Mouse (Mus musculus) MN1 (cell line): Measurements from ENCODE around the gene Lgals3.
A peak's percentile ranks its signal among the peaks of the same experiment; 100 is the strongest.

Experiments
- DNase-seq: peaks from one replicate; pipeline ENCODE4 v3.0.0-alpha.2; 2016; ENCODE audit warnings: low spot score

Lgals3 gene

DNA sequence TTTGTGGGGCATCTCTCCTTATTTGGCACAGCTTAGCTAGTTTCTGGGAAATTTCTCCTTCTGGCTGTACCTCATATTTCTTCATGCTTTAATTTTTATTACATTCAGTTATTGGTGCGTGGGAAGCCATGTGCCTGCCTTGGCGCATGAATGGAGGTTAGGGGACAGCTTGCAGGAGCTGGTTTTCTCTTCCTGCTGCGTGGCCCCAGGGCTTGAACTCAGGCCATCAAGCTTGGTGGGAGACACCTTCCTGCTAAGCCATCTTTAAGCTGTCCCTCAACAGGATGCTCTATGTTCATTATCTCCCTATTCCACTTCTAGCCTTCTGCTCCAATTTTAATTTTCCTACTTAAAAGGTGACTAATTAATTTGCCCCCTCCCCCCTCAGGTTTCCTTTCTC is 3.2 kb downstream of the Lgals3 start:
- no peak for DNase-seq

DNA sequence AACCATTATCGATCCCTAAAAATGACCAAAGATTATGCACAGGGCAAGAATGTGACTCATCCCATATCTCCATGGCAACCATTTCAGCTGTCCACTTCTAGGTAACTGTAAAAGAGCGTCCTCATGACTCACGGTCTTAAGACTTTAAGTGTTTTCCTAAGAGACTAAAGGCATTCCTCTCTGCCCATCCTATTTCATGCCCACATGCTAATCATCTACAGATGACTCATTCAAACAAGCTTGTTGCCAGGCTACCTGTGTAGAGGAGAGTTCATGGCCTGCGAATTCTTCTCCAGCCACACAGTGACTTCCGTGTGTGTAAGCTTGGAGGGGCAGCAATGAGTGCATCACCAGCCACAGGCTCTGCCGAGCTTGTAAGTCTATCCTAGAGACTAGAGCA is 4.1 kb downstream of the Lgals3 start:
- DNase-seq: peak; percentile 79

DNA sequence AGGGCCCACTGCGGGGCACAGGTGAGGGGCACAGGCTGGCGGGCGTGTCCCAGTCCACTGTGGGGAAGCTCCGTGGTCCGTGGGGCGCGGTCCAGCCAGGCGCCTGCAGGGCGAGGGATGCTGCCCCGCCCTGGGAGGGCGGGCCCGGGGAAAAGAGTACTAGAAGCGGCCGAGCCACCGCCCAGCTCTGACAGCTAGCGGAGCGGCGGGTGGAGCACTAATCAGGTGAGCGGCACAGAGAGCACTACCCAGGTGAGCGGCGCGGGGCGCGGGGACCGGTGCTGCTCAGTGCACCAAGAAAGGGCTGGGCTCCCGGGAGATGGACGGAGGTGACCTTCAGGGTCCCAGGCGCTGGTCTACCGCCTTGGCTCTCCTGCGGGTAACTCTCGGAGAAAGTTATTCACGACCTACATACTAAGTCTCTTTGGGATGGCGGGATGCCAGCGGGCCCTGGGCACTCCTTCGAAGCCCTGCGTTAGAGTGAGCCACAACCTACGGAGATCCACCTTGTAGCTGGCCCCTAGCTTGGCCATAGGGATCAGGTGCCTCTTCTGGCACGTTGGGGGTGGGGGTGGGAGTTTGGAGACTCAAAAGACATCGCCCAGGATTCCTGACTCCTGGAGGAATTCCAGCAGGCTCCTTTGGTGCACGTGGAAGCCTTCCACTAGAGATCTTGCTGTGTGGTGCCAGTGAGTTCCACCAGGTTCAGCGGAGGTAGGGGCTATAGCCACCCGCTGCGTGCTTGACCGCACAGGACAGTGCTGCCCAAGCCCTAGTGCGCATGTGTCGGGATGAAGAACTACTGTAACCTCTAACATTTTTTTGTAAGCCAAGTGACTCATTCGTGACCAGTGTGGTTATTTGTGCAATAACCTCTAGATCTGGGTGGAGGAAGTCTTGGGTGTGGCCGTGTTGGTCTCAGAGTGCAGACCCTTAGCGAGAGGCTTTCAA is 6.5 kb downstream of the Lgals3 start:
- DNase-seq: no peak

DNA sequence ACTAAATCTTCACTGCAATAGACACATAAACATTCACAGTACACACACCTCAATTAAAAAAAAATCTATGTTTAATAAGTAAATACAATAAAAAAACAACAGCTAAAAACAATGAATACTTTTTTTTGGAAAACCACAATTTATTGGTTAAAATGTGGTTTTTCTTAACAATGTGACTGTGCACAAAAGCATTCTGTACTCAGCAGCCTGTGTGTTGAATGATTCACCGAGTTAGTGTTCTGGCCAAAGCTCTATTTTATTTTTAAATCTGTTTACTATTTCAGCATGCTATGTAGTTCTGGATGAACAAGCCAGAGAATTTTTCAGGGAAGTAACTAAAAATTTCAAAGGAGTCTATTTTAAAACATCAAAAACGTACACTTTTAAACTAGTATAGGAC is 9.0 kb downstream of the Lgals3 start:
- DNase-seq: no peak

DNA sequence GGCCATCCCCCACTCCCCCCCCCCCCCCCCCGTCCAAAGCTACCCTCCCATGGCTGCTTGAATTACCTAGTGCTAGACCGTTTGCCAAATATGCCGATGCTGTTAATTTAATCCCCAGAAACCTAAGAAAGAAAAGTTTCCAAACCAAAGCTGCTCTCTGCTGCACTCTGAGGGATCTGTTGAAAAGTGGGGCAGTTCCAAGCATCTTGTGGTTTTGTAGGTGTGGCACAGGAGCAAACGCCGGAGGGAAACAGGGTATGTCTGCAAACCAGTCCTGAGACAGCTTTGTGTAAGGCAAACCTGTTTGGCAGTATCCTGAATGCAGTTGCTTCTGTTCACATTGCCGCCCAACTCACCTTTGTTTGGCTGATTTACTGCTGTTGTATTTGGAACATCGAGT is 10.8 kb downstream of the Lgals3 start:
- no peak for DNase-seq

DNA sequence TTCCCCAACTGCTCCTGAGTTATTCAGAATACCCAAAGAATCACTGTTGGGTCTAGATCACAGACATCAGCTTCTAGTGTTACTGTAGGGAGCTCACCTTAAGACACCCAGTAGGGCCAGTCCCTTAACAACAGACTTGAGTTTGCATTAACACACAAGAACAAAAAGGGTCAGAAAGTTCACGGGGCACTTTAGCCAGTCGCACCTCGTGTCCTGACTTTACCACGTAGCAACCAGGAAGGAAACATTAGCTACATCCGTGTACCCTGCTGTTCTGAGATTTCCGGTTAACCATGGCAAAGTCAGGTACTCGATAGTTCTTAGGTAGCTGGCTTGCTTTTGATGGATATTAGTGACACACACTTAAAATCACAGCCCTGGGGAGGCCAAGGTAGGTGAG is 16.4 kb downstream of the Lgals3 start:
- DNase-seq: no peak

DNA sequence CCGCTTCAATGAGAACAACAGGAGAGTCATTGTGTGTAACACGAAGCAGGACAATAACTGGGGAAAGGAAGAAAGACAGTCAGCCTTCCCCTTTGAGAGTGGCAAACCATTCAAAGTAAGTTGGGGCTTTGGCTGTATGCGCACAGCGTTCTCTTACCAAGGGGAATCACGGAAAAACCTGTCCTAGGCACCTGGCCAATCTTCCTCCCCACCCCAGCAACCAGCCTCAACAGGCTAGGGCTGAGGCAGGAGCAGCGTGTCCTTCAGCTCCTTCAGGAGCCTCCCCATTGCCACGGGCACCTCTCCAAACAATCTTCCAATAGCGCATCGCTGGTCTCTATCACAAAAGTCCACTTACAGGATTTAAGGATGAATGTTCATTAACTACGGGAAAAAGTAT is 17.1 kb downstream of the Lgals3 start:
- no peak for DNase-seq

DNA sequence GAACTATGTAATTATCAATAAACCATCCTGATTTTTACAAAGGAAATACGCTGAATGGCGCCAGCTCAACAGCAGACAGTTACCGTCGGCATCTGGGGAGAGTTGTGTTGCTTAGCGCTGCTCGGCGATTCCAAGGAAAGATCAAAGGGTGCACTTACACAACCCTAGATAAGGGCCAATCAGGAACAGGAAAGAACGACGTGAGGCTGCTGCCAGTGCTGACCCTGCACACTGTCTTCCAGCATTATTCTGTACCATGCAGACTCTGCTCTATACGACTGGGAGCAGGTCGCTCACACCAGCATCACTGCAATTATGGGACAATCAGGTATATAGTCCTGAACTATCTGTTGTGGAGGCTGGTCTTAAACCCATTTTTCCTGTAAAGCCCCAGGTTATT is 18.6 kb downstream of the Lgals3 start:
- no peak for DNase-seq

DNA sequence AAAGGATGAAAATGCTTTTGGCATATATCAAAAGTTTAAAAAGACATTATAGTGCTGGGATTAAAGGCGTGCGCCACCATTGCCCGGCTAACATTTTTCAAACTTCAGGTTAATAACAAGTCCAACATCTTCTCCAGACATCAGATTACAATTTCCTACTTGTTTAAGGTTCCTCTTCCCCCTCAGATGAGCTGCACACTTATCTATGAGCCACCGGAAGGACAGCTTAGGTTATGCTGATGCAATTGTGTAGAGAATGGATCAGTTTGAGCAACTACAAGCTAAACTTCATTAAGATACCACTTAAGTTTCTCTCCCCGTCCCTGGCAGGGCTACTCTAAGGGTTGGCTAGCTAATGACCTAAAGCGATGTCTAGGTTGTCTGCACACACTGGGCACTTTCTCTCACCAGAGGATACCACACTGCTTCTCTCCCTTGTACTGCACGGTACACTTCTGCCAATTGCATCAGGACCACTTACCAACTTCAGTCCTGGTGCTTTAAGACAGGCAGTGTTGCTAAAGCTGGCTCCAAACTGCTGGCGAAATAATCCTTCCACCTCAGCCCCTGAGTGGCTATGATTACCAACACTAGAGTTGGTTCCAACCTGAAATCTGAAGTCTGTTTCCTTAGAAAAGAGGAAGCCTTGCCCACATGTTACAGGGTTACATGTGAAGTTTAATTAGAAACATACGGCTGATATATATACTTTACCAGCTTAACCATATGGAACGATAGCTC is 26.0 kb downstream of the Lgals3 start:
- no peak for DNase-seq

DNA sequence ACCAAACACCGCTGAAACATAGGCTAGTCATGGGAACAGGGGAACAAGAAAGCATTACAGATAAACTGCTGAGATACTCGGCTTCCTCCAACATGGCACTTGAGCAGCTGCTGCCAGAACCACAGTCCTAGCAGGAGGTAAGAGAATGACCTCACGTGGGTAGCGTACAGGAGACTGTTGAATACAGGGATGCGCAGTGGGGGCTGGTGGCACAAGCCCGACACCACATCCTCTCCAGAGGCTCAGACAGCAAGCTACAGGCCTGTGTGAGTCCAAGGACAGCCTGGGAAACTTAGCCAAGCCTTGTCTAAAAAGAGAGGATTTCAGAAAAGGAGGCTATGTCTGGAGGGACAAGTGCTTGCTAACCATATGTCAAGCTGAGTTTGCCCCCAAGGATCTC is 27.5 kb downstream of the Lgals3 start:
- no peak for DNase-seq

DNA sequence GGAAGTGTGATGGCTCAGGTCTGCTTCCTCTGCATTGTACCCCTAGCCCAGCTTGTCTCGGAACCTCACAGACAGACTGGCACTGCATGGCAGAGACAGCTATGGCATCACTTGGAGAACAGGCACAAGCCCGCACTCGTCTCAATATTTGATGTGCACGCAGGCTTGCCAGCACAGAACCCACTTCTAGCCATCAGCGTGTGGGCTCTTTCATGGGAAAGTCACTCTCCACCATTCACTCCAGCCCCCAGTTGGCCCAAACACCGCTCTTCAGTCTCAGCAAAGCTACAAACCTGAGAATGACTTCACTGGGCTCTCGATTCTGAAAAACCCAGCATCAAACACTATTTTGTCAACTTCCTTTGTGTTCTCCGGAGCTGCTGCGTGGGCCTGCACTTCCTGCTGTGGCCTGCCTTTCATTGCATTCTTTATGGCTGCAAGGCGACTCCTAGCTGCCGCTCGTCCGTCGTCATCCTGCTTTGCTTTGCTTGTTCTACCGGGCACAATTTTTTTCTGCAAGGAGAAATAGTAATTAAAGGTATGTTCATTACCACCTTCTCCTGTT is 28.0 kb downstream of the Lgals3 start:
- DNase-seq: no peak

DNA sequence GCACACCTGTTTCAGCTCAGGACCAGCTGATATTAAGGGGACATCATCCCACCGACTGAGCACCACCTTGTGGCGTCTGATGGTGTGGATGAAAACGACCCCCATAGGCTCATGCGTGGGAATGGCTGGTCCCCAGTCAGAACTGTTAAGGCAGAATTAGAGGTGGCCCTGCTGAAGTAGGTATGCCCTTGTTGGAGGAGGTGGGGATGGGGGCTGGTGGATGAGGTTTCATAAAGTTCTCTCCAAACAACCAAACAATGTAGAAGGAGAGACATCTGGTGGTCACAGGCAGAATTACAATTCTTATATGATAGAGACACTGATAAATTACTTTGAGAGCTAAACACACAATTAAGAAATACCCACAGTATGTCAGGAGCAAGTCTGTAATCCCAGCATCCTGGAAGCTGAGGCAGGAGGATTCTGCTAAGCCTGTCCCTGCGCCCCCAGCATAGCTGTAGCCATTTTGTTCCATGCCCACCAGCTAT is 28.7 kb downstream of the Lgals3 start:
- DNase-seq: peak; percentile 62

DNA sequence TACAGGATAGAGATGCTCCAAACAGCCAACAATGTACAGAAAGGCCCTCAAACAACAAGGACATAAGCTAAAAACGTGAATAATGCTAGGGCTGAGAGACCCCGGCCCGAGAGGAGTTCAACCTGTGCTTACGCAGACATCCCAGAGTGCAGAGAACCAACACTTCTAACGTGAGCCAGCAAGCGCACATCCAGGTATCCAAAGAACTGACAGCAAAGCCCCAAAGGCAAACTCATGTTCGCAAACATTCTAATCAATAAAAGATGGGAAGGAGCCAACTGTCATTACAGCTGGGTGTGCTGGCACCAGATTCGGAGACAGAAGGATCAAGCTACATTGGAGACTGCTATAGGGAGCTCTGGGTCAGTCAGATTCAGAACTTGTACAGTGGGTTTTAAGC is 35.2 kb downstream of the Lgals3 start:
- DNase-seq: no peak

DNA sequence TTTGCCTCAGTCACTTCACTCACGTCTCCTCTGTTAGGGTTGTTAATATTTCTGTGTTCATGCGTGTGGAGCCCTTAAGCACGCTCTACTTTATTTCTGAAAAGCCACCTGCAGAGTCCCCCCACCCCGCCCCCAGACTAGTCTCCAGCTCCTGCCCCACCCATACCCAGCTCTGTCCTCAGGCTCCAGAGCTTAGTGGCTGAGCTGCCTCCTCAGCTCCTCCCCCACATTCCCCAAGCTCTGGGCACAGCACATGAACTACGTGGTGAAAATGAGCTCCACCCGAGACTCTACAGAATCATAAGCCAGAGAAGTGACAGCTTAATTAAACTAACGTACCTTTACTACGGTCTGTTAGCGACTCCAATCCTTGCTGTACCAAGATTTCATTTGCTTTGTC is 38.4 kb downstream of the Lgals3 start:
- DNase-seq: no peak

DNA sequence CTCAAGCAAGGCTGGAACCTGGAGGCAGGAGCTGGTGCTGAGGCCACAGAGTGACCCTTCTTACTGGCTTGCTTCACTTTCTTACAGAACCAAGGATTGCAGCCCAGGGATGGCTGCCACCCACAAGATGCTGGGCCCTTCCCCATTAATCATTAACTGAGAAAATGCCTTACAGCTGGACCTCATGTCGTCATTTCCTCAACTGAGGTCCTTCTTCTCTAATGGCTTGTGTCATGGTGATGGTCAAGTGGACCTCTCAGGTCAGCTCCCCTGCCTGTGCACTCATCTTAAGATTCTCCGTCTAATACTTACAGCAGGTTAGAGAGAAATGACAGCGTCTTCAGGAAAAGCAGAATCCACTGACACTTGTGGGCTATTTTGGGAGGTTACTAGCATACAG is 49.8 kb downstream of the Lgals3 start:
- DNase-seq: no peak

DNA sequence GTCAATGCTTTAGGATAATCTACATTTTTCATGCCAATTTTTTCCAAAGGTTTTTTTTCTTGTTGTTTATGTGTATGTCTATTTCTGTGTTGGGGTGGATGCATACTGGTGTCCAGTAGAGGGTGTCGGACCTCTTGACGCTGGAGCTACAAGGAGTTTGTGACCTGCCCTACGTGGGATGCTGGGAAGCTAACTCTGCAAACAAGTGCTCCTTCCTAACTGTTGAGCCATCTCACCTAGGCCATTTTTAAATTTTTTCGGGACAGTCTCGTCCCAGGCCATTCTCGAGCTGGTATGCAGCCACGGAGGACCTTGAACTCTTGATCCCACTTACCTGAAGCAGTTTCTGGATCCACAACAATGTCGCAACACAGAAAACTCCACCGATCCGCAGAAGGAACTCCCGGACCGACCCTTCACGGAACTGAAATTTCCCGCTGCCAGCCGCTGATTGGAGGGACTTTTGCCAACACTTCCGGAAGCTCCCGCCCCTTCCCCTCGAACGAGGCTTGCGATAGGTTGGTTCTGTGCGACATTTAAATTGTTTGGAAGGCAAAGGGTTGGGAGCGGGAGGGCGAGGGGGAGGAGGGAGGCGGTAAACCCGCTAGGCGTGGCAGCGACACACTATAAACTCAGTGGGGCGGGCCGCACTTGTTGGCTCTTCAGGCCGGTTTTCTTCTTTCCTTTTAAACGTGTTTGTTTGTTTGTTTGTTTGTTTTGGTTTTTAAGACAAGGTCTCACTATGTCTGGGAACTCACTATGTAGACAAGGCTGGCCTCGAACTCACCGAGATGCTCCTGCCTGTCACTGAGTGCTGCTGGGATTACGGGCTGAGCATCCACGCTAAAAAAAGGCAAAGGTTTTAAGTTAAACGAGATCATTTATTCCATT is 50.5 kb downstream of the Lgals3 start, which contains the start of gene Dlgap5:
Gene Dlgap5 (minus strand): TSS at position 633 of the 891 bp plus-strand sequence.
- DNase-seq: peak; percentile 94

DNA sequence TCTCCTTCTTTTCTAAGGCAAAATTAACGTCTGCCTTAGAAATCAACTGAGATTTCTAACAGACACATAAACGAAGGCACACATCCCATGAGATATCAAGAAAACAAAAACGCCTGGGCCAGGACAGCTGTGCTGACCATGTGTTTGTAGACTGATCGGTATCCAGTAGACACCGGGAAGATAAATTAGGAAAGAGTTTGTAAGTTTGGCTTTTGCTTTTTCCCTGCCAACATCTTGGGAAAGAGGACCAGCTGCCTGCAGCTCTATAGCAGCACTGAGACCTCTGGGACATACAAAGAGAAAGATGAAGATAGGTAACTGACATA is 51.1 kb downstream of the Lgals3 start:
- peak; percentile 53 for DNase-seq

DNA sequence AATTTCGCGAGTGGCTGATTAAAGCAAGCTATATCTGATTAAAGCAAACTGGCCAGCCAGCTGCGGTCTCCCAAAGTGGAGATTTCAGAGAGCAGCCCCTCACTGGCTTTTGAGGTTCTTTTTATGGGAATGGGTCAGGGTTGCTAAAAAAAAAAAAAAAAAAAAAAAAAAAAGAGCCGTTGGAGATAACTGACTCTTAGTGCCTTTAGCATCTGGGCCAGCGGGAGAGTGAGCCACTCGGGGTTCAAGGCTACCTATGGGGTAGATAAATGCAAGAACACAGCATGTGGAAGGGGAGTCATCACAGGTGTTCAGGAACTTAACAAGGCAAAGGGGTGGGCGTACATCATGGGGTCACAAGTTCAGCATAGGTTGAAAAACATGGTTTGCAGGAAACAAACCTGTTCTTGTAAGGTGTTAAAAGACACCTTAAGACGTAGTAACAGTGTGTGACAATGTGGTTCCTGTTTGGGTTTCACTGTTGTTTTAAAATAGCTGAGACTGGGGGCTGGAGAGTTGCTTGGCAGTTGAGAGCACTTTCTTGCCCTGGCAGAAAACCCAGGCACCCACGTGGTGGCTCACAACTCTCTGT is 51.6 kb downstream of the Lgals3 start:
- DNase-seq: no peak

DNA sequence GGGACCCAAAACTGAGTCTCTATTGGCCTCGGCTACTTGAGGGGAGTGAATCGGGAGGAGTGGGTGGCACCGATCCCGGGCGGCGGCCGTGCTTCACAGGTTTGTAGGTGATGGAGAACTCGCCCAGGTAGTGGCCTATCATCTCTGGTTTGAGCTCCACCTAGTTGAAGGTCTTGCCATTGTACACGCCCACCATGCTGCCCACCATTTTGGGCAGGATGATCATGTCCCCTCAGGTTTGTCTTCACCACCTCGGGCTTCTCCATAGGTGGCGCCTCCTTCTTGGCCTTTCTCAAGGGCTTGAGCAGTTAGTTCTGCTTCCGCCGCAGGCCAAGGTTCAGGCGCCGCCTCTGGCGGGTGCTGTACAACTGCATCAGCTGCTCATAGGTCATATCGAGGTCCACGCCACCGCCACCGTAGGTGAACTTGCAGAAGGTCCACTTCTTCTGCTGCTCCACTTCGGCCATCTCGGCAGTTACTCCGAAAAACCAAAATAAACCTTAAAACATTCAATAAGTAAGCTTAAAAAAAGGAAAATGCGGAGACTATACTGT is 52.2 kb downstream of the Lgals3 start:
- no peak for DNase-seq

DNA sequence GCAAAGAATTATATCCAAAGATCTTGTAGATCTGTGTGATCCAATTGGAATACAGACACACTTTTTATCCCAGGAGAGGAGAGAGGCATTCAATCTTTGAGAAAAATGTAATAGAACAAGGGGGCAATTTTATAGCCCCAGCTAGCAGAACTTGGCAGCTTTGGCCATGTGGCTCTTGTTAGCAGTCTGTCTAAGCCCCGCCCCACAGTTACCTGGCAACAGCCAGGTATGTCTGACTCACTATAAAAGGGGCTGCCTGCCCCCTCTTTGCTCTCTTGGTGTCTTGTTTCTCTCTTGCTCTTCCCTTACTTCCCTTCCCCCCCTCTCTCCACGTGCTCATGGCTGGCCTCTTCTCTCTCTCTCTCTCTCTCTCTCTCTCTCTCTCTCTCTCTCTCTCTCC is 54.1 kb downstream of the Lgals3 start:
- DNase-seq: no peak

DNA sequence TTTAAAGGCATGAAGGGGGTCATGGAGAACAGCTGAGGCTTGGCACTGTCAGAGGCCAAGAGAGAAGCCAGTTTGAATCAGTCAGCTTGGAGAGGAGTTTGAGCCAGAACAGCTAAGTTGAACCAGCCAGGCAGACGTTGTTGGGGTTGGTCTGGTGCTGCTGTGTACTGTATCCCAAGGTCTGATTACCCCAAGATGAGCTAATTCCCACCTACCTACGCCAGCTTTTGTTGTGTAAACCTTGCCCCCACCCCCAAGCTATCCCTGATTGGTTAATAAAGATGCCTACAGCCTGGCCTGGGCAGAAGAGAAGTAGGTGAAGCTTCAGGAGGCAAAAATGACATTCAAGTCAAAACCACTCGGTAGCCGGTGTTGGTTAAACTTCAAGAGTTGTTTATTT is 54.9 kb downstream of the Lgals3 start:
- DNase-seq: no peak
